Mouse (Mus musculus) G1E (cell line): ENCODE data around the gene Ranbp3l.

Experiments used
- CTCF ChIP-seq: IDR thresholded peaks from 2 replicates; pipeline ENCODE4 v1.5.1; 2012; ENCODE audit warnings: low read depth, low read length, inconsistent platforms, mixed read lengths
- GATA1 ChIP-seq: IDR thresholded peaks from 2 replicates; pipeline ENCODE4 v1.6.1; 2012; ENCODE audit warnings: borderline replicate concordance, low read length, inconsistent platforms, mixed read lengths
- TAL1 ChIP-seq: conservative IDR thresholded peaks from 2 replicates; pipeline ENCODE4 v1.6.1; 2012; ENCODE audit warnings: low read depth, low read length, inconsistent platforms, mixed read lengths

GRCm38 (mm10) chr15:9070912-9071555, 103.3 kb downstream of the Ranbp3l start, which contains the start of gene Nadk2:
- TF ChIP-seq CTCF, result no peak
- no peak for TF ChIP-seq TAL1
- no peak for TF ChIP-seq GATA1
